Mouse (Mus musculus): ENCODE measurements around the gene Snap91.

Gene Snap91

DNA sequence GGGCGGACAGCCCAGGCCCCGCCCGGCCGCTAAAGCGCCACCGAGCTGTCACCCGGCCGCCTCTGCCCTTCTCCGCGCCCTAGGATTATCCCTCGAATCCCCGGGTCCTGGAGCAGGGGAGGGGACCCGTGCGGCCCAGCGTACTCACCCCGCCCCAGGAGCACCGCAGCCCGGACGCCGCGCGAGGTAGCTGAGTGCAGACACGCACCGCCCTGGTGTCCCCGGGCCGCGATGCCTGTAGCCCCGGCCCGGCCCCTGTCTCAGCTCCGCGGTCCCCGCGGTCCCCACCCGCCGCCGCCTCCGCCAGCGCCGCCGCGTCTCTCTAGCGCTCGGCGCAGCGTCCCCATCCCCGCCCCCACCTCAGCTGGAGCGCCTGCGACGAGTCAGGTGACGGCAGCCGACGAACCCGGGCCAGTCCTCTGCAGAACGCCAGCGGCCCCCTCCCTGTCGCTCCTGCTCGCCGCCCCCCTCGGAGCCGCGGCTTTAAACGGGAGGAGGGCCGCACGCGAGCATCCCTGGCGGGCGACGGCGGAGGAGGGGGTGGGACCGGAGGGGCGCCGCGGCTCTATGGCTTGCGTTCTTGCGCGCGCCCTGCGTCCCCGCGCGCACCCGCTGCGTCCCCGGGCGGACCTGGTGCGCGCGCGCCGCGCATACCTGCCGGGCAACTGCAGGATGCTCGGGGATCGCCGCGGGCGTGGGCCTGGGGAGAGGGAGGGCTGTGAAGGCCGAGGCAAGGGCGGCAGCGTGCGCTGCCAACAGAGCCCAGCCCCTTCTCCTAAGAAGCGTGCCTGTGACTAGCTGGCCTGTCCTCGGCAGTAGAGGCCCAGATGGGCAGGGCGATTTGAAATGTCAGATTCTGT, at the start of gene Snap91:
Gene Snap91 (minus strand): TSS at position 542 of the 860 bp plus-strand sequence.
- in situ Hi-C loops (cut with MboI, MseI): no loop called here

DNA sequence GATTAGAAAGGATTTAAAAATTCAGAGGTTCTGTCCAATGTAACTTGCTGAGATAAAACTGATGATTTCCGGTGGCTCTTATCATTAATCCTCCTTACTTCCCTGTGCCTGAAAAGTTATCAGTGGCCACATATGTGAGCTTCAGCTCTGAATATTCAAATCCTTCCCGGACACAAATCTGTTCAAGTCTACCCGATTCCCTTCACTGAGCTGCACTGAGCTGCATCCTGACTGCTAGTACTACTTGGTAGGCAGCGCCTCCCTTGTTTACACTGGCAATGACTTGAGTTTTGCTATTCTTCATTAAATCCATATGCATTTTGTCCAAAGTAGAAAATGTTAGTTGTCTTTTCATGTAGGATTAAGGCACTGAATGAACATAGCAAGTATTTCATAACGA, 46.1 kb upstream of the Snap91 start:
- in situ Hi-C loops (cut with MboI, MseI): no loop called here

DNA sequence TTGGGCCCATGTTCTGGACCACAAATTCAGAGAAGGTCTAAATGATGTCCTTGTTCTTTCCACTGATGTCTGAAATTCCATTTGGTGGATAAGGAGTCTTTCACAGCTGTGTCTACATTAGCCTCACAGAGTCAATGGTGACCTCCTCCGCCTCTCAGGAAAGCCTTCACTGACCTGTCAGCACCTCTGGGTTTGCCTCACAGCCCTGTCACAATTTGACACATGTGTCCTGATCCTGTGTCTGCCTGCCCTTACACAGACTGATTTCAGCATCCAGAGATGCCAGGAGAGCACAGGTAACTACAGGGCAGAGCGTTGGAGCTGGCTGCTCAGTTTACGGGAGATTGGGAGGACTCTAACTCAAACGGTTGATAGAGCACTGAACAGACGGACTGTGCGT, 45.2 kb upstream of the Snap91 start:
- in situ Hi-C loops (cut with MboI, MseI): no loop called here

DNA sequence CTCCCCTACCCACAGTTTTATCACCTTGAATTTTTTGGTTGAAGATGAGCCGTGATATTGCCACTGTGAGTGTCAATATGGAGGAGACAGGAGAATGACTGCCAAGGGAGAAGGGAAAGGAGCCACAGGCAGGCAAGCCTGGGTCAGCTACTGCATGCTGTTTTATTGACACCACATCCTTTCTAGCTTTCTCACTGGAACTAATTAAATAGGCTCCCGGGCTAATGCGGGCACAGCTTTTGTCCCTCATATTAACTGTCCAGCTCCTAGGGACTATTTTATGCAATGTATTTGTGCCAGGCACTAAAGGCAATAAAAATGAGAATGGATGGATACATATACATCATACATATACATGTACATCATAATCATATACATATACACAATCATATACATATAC, 42.0 kb upstream of the Snap91 start:
- in situ Hi-C loops (cut with MboI, MseI): no loop called here

DNA sequence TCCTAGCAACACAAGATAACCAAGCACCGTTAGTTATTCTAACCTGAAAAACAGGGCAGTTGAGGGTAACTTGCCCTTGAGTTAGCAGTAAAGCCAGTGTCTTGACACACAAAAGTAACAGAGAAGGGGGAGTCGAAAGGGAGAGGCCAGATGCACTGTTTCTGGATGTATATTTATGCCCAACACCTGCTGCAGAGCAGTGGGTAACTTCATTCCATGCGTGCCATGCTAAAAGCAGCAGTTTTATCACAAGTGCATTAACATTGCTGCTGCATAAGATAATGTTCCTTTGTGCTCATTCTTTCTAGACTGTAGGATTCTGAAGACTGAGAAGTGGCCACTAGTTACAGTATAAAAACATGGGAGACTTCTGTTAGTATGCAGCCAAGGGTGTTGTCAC, 36.1 kb upstream of the Snap91 start:
- in situ Hi-C loops (cut with MboI, MseI): no loop called here

DNA sequence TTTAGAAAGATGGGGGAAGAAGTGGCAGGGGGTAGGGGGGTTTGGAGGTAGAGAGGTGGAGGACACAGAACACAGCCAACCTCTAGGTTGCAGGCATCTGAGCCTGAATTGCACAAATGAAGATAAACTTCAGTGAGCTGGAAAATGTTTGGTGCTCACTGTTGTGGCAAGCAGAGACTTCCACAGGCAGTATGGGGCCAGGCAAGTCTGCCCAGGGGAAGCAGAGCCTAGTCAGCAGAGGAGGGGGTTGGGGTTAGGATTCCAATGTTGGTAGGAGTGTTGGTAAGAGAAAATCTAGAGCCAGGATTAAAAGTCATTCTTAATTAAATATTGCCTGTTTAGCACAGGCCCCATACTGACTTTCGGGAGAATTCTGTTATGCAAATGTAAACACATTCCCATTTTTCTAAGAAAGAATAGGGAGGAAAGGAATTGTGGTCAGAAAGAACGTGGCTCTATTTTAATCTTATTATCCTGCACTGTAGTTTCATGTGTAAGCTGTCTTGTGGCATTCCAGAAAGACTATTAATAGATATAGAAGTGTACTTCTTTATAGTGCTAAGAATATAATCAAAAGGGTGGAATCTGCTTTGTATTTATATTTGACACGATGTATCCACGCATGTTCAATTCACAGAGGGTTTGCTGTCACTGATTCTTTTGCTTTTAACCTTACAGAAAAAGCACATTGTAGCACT, 19.2 kb upstream of the Snap91 start:
- in situ Hi-C loops (cut with MboI, MseI): no loop called here

DNA sequence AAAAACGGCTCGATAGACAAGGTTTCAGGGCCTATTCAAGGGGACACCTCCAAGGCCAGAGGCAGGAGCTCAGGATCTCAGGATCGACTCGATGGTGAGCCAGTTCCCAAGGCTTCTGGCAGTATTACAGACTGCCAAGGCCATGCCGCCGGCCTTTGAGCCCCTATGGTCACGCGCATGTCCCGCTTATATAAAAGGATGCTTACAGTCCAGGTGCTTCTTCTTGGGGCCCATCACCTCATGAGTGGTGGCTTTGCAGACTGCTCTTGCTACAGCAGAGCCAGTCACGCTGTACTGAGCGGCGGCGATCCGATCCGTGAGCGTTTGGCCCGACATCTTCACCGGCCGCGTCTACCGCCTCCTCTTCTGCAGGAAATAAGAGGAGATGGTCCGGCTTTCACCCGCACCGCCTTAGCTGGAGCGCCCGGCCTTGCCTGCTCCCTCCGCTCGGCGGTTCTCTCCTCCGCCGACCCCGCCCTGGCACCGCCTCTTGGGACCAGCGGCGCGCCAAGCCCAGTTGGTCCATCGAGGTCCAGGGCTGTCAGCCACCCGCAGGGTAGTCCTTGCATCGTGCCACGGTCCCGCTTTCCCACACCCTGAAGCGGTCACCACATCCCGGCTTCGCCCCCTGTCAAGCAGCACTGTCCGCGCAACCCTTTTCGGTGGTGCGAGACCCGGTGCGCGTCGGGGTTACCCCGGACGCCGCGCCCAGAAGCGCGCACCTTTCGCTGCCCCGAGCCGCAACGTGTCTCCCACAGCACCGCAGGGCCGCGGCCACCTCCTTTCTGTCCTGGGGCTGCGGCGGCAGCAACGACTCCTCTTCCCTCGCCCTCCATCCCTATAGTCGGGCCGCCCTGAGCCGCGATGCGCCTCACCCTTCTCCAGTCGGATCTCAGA, 990 bp downstream of the Snap91 start:
- in situ Hi-C loops (cut with MboI, MseI): no loop called here

DNA sequence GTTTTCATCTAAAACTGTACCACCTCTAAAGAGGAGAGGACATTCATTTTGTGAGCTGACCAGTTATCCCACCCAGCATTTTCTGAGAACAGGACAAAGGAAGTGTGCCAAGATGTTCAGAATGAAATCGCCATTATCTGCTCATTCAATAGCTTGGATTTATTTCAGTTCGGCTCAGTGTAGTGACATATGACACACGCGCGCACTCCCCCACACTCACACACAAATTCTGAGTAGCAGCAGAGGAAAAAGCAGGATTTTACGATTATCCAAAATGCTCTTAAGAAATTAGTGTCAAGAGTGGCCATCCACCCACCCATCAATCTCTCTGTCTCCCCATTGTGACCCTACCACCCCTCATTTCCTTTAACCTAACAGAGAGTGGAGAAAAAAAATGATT, 1.7 kb downstream of the Snap91 start:
- in situ Hi-C loops (cut with MboI, MseI): no loop called here

DNA sequence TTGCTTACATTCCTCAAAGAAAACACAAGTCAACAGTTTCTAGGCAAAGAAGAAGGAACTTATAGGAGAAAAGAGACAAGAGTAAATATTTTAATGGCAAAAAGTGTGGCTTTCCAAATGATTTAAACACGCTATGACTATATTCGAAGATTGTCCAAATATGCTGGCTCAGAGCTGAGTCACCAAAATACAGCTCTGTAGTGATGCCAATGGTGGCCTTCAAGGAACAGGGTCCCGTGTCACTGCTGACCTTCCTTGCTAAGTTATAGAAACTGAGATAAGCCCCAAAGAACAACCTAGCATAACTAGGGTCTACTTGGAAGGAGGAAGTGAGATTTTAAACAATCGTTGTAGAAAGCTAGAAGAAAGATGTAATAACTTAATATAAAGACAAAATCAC, 6.8 kb downstream of the Snap91 start:
- in situ Hi-C loops (cut with MboI, MseI): loop anchor here (25.0 kb wide), 1 partner anchor 1961 kb away; no protein-coding TSS in a partner anchor

DNA sequence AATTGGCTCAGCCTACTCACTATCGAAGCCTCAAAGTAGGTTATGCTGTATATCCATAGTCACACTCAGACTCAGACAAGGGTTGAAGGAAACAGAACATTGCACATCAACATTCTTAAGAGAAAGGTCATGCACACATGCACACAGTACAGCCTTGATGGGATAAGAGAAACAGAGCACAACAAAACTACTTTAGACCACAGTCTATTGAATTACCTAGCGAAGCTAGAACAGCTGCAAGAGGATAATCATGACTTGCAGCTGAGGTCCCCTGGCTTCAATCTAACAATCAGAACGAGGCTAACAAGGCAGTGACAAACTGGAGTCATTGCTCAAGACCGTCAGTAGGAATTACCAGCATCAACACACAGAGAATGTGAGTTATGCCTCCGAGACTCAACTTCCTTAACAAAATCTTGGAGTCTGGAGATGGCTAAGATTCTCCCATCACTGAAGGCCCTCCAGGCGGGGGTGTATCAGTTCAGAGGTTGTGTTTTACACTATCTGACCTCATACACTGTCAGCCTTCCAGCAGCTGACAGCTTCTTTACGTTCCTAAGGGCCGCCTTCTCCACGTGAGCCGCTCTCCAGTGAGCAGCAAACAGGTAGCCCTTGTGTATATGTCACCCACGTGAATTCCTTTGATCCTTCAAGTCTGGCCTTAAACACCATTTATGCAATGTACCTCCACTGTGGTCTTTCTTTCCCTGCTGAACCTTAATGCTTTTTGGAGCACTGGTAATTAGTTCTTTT, 10.7 kb downstream of the Snap91 start:
- in situ Hi-C loops (cut with MboI, MseI): loop anchor here (25.0 kb wide), 1 partner anchor 1957 kb away; no protein-coding TSS in a partner anchor

DNA sequence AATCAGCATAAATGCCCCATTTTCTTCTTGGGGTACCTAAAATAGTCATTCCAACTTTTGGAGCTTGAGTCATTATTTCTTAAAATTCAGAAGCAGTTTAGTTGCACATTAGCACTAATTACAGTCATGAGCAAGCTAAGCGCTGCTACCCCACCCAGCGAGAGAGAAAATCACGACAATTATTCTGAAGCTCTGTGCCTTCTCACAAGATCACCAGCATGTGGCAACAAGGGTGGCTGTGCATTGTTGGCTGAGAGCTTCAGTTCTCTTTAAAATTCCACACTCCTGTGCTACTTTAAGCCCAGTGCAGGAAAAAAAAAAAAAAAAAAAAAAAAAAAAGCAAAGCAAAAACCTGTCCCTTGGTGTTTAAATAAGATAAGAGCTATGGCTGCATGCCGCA, 22.4 kb downstream of the Snap91 start:
- in situ Hi-C loops (cut with MboI, MseI): loop anchor here (25.0 kb wide), 1 partner anchor 1946 kb away; no protein-coding TSS in a partner anchor

DNA sequence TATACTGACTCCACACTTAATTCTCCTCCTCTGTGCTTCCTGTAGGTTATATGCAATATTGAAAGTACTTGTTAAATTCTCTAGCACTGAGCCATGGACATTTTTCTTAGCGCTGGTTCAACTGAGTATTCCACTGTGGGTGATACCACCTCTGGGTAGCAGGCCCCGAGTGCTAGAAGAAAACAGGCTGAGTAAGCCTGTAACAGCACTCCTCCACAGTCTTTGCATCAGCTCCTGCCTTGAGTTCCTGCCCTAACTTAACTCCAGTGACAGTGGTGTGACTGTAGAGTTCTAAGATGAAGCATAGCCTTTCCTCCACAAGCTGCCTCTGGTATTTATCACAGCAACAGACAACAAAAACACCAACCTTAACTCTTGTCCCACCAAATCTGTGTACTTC, 22.8 kb downstream of the Snap91 start:
- in situ Hi-C loops (cut with MboI, MseI): loop anchor here (25.0 kb wide), 1 partner anchor 1945 kb away; no protein-coding TSS in a partner anchor

DNA sequence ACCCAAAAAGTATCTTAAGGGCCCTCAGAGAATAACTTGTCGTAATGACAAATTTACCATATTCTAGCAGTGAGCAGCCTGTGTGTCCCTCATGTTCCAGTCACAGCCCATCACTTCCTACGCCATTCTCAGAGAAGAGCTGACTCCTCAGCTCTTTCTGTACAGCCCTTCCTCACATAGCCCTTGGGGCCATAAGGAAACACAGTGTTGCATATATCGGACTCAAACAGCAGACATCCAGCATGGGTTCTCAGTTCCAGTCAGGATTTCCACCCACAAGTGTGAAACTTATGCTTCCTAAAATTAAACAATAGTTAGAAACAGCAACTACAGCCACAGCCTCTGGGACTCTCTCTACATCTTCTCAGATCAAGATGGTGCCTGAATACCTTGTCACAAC, 27.6 kb downstream of the Snap91 start:
- in situ Hi-C loops (cut with MboI, MseI): loop anchor here (25.0 kb wide), 1 partner anchor 1941 kb away; no protein-coding TSS in a partner anchor

DNA sequence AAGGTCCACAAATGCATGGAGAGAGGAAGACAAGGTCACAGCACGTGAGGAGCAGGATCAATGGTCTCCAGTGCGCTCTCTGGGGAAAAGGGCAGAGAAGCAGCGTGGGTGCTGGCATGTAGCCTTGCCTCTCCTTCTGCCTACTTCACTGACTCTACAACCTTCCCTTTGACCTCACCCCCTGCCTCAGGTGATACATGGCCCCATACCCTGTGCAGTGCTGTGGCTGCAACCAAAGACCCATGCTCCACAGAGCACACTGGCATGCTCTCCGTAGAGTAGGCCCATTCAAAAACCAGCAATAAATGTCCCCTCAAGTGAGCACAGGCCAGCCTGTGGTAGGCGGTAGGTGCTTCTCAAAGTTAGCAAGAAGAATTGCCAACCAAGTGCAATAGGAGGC, 28.8 kb downstream of the Snap91 start:
- in situ Hi-C loops (cut with MboI, MseI): loop anchor here (25.0 kb wide), 1 partner anchor 1939 kb away; no protein-coding TSS in a partner anchor

DNA sequence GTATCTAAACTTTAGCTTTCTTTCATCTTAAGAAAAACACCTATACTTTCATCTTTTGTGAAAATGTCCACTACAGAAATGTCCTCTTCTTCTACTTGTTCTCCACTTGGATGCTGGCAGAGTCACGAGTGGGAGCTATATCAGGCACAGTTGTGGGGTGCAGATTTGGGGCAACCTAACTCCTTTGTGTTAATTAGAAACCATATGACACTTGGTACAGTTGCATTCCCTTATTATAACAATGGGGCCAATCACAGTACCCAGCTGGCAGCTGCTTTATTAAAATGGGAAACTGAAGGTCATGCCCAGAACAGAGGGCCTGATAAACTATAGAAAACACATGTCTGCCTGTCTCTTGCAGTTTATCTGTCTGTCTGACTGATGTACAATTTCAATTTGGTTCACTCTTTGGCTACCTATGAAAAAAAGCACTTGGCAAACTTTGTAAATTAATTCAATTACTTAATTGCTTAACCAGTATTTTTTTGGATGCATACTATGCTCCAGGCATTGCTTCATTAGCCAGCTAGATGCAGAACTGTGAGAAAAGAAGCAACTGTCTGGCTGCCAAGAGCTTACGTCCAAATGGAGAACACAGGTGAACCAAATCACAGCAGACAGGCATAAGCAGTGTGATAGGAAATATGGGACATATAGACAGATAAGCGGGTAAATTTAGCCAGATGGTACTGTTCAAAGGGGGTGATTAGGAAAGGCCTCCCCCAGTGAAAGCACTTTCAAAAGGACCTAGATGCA, 29.8 kb downstream of the Snap91 start:
- in situ Hi-C loops (cut with MboI, MseI): loop anchor here (25.0 kb wide), 1 partner anchor 1938 kb away; no protein-coding TSS in a partner anchor

DNA sequence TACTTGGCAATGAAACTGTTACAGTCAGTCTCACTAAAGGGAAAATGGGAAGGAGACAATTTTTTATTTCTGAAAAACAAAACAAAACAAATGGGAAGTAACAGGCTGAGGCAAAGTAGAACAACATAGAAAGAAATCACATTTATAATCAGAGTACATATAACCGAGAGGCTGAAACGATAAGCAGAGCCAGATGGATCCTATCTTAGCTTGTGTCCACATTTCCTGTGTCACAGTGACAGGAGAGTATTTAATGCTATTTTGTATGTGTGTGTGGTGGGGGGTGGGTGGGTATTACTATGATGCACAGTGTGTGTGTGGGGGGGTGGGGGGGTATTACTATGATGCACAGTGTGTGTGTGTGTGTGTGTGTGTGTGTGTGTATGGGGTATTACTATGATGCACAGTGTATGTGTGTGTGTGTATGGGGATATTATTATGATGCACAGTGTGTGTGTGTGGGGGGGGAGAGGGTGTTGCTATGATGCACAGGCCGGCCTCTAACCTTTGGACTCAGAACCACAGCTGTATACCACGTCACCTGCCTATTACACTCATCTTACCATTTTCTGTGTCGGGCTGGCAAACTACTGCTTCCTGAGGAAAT, 36.6 kb downstream of the Snap91 start:
- in situ Hi-C loops (cut with MboI, MseI): no loop called here

DNA sequence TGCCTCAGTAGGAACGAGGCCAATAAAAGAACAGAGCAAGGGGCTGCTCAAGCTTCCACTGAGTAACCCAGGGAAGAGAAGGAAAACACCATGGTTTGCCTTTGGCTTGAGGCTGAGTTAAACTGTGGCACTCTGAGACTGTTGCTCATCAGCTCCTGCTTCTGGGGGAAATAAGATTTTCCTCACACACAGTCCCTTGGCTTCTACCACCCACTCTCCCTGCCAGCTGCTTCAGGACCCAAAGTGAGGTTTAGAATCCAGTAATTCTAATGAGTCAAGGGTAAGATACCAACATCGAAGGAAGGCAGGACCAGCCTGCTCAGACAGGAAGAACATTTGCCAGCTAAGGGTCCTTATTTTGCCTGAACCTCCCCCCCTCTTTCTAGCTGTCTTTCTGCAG, 50.7 kb downstream of the Snap91 start:
- in situ Hi-C loops (cut with MboI, MseI): loop anchor here (10.0 kb wide), 2 partner anchors 1075 to 1165 kb away; no protein-coding TSS in a partner anchor

DNA sequence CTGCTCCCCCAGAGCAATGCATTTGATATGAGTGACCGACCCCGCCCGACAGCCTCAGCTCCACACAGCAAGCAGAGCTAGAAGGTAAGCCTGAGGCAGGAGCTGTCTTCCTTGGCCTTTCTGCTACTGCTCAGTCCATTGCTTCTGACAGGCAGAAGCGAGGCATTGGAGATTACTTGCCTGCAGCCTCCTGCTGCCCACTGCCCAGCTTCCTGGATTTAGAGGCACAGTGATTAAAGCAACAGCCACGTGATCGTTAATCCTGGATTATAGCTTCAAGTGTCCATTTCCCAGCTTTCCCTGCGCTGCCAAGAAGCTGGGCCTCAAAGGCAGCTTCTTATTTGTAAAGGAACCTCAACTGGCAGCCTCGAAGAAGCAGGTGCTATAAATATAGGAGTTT, 51.4 kb downstream of the Snap91 start:
- in situ Hi-C loops (cut with MboI, MseI): loop anchor here (10.0 kb wide), 1 partner anchor 1164 kb away; no protein-coding TSS in a partner anchor

DNA sequence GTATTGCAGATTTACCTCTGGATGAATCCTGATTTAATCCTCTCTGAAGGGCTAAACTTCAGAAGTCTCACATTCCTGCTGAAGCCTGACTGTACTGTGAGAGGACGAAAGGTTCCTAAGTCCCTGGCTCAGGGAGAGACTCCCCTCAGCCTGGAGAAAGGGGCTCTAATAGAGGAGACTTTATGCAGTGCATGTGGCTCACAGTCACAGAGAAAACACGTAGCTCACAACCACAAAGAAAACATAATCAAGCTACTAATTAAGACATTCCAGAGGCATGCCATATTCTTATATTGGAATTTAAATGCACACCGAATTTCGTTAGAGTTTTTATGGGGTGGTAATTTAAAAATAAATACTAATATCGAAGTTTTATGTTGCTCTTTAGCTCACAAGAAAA, 61.1 kb downstream of the Snap91 start:
- in situ Hi-C loops (cut with MboI, MseI): no loop called here
